Comparison of ENCODE assay signal across 36 mouse cellular contexts in genomic region chr19:58525457-58526239, GRCm38 (mm10). TPM values are rescaled to one million over a fixed set of nuclear protein-coding genes. Genes with fewer than 3 reads are reported as not detected.
DNase-seq lines count a peak whose midpoint lies in the region; ATAC-seq lines count a peak whose summit lies in the region.
"Had no signal": no experiment of that assay in that cellular context is flagged by ENCODE, and none has a peak within 500 bp of the region (broad histone marks: within the 10 kb centered on the region; RNA-seq: fewer than 3 reads in every experiment).

No protein-coding gene starts in this region.

- H3K9me3 ChIP-seq in heart, embryonic 12.5 days (replicated peaks) = no peaks in the 10 kb centered on the region
- H3K9me3 ChIP-seq: forebrain, embryonic 13.5 days; heart, embryonic 13.5 days; limb, embryonic 12.5 days; liver, embryonic 15.5 days; neural tube, embryonic 12.5 days; stomach, embryonic 15.5 days had no signal

- 0 out of 2 replicates have a peak, but pooled peaks cover 4% of the 10 kb centered on the region for H3K27me3 ChIP-seq in heart, embryonic 12.5 days (replicated peaks)
- H3K27me3 ChIP-seq: heart, embryonic 13.5 days; limb, embryonic 12.5 days; liver, embryonic 15.5 days; neural tube, embryonic 12.5 days; Patski; stomach, embryonic 15.5 days had no signal

- no peak overlapping the region for H3K9ac ChIP-seq in heart, embryonic 12.5 days
- H3K9ac ChIP-seq: forebrain, embryonic 13.5 days; heart, embryonic 13.5 days; hindbrain, embryonic 14.5 days; limb, embryonic 12.5 days; liver, embryonic 15.5 days; neural tube, embryonic 12.5 days; stomach, embryonic 15.5 days had no signal

- H3K4me3 ChIP-seq in heart, embryonic 12.5 days = no peak overlapping the region
- H3K4me3 ChIP-seq: forebrain, embryonic 13.5 days; gastrocnemius, adult 2 months; heart, adult 2 months; heart, embryonic 13.5 days; limb, embryonic 12.5 days; liver, embryonic 15.5 days; myocyte; neural tube, embryonic 12.5 days; stomach, embryonic 15.5 days had no signal

- peak; percentile 68 for DNase-seq in heart, adult 11 months
- DNase-seq in urinary bladder, postnatal 14 days (ENCODE audit: low spot score) = peak; percentile 27
- DNase-seq in urinary bladder, adult 2 months (ENCODE audit: low spot score) = no peak
- peak; percentile 58 for DNase-seq in lung, postnatal 14 days
- DNase-seq in cerebellum, adult 11 months = no peak
- DNase-seq in right cerebral cortex, postnatal 25 days = no peak
- no peak for DNase-seq in Muller cell, postnatal 12 days (ENCODE audit: inconsistent ontology term)
- DNase-seq: adrenal gland, postnatal 25 days; cerebellum, adult 9-10 months; cerebellum, postnatal 36 days; gastrocnemius, adult 2 months; gastrocnemius, postnatal 36 days; heart, adult 2 months; kidney, postnatal 25 days; right cerebral cortex, adult 18-20 months; thymus, adult 18-20 months; thymus, postnatal 36 days had no signal

- no peaks in the 10 kb centered on the region for H3K36me3 ChIP-seq in heart, embryonic 12.5 days
- H3K36me3 ChIP-seq: G1E; heart, embryonic 13.5 days; limb, embryonic 12.5 days; liver, embryonic 15.5 days; neural tube, embryonic 12.5 days; stomach, embryonic 15.5 days had no signal

- H3K27ac ChIP-seq in heart, embryonic 12.5 days (ENCODE audit: poor library complexity, severe bottlenecking) = no peak overlapping the region
- H3K27ac ChIP-seq: forebrain, embryonic 13.5 days; gastrocnemius, adult 2 months; heart, adult 2 months; heart, embryonic 13.5 days; hindbrain, embryonic 14.5 days; limb, embryonic 12.5 days; liver, embryonic 15.5 days; neural tube, embryonic 12.5 days; stomach, embryonic 15.5 days had no signal

- H3K4me2 ChIP-seq in heart, embryonic 12.5 days = no peak overlapping the region
- H3K4me2 ChIP-seq: forebrain, embryonic 13.5 days; heart, embryonic 13.5 days; hindbrain, embryonic 14.5 days; limb, embryonic 12.5 days; liver, embryonic 15.5 days; midbrain, embryonic 11.5 days; neural tube, embryonic 12.5 days; stomach, embryonic 15.5 days had no signal

- 0 out of 2 replicates have a peak, but pooled peaks cover 3% of the 10 kb centered on the region for H3K4me1 ChIP-seq in heart, embryonic 12.5 days (replicated peaks)
- H3K4me1 ChIP-seq: liver, embryonic 15.5 days; stomach, embryonic 15.5 days had no signal

- WGBS in heart, embryonic 12.5 days = 44% methylated on average over 12 of the region's 12 CpGs

- ATAC-seq in heart, embryonic 12.5 days (ENCODE audit: insufficient number of reproducible peaks, low FRiP score) = no peak
- ATAC-seq: forebrain, embryonic 13.5 days; intestine, postnatal 0 days; Patski had no signal

RNA-seq across cellular contexts. Expression of gene Ccdc172, which starts 13.9 kb away (rescaled TPM):
- polyA plus RNA-seq in heart, embryonic 12.5 days (2016; fragmentation: Nextera tagmentation; extraction: Ambion mirVana) = not detected in 2 replicates
- not detected in 2 replicates for polyA plus RNA-seq in urinary bladder, adult 2 months (2012; rRNA removed)
- polyA plus RNA-seq: embryonic facial prominence, embryonic 11.5 days; forebrain, embryonic 13.5 days; frontal cortex, adult 2 months; G1E; heart, adult 2 months; heart, embryonic 13.5 days; hindbrain, embryonic 14.5 days; intestine, postnatal 0 days; kidney, embryonic 14.5 days; limb, embryonic 12.5 days; liver, adult 2 months; liver, embryonic 15.5 days; midbrain, embryonic 11.5 days; midbrain, postnatal 0 days; myocyte; neural tube, embryonic 12.5 days; Patski; small intestine, adult 2 months; stomach, embryonic 15.5 days had no signal

Comparison
In these comparisons a context has a peak if more than half of its experiments do, and no peak if none do; other contexts are left out.
1. DNase-seq: peak in heart, adult 11 months (single experiment), urinary bladder, postnatal 14 days (single experiment) and lung, postnatal 14 days (single experiment); none in urinary bladder, adult 2 months (single experiment), cerebellum, adult 11 months (single experiment), right cerebral cortex, postnatal 25 days (single experiment) and Muller cell, postnatal 12 days (single experiment).